Mouse (Mus musculus) olfactory bulb, adult 2 months (tissue): ENCODE data around the gene Lrrtm3. TPM values are rescaled to one million over a fixed set of nuclear protein-coding genes. Genes with fewer than 3 reads are reported as not detected.

ENCODE experiments used
- H3K27ac ChIP-seq: fragments of 200-500 bp; 2 replicates; pipeline ENCODE4 v1.5.1; 2012; ENCODE audit warnings: low read depth, low read length; ENCODE audit not compliant: insufficient read depth
- H3K4me1 ChIP-seq: fragments of 200-500 bp; 2 replicates; pipeline ENCODE4 v1.6.1; 2012; ENCODE audit warnings: low read length; ENCODE audit not compliant: control insufficient read depth, insufficient read depth
- H3K4me3 ChIP-seq: fragments of 200-500 bp; 2 replicates; pipeline ENCODE4 v1.5.1; 2012; ENCODE audit warnings: mild to moderate bottlenecking, low read depth, low read length, moderate library complexity; ENCODE audit not compliant: insufficient read depth
- CTCF ChIP-seq: fragments of 200-500 bp; IDR thresholded peaks from 2 replicates; pipeline ENCODE4 v1.5.1; 2012; ENCODE audit warnings: low read depth, mild to moderate bottlenecking, low read length, moderate library complexity; ENCODE audit not compliant: insufficient read depth
- POLR2A ChIP-seq: fragments of 200-500 bp; IDR thresholded peaks from 2 replicates; pipeline ENCODE4 v1.6.1; 2012; ENCODE audit warnings: mild to moderate bottlenecking, low read depth, low read length, moderate library complexity; ENCODE audit not compliant: insufficient read depth
- WGBS: fragments of 180-500 bp; shearing (Covaris S2); methylation state at CpG from one replicate; pipeline ENCODE4 v1.1.7; 2018; 5-methylcytosine and 5-hydroxymethylcytosine counted together
- polyA plus RNA-seq: library from polyadenylated mRNA; stranded (reverse); fragments of >200 nt; gene quantifications from 2 replicates; pipeline ENCODE4 v1.2.4, GENCODE M21; 2012; ENCODE audit warnings: low replicate concordance; ENCODE audit not compliant: missing spikeins, insufficient read depth, insufficient read length

Lrrtm3 gene
- polyA plus RNA-seq, 1 experiment, result not detected

DNA sequence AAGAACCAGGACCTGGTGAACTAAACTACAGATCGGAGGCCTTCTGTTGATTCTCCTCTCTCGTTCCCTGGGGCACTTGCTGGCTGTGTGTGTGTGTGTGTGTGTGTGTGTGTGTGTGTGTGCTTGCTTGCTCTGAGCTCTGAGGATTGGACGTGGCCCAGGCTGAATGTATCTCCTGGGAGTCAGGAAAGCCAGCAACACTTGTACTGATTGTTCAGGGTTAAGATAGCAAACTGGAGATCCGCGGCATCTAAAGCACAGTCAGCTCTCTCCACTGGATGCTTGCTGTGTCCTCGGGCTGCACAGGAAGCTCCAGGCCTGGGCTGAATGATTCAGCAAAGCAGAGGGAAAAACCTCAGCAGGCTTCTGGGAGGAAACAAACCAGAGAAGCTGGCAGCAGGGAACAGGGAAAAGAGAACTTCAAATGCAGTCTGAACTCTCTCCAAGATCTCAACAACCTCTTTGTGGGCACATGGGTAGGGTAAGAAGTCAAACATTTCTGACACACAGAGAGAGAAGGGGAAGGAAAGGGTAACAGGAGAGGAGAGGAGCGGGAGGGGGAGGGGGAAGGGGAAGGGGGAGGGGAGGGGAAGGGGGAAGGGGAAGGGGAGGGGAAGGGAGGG, 135.7 kb downstream of the Lrrtm3 start:
- TF ChIP-seq CTCF, result no peak
- TF ChIP-seq POLR2A, result no peak
- WGBS, result 27% methylated on average over 6 of the region's 7 CpGs
- no peak overlapping the region for H3K4me3 ChIP-seq
- H3K27ac ChIP-seq, result no peak overlapping the region
- H3K4me1 ChIP-seq, result peaks cover 11% of the 10 kb centered on the region

- 82% methylated on average over 1 of the region's 1 CpGs for WGBS
- Histone ChIP-seq H3K4me3 (no peak overlapping the region), H3K27ac (no peak overlapping the region), H3K4me1 (peaks cover 11% of the 10 kb centered on the region)
- TF ChIP-seq CTCF (no peak), POLR2A (no peak)
Observed at GRCm38 (mm10) chr10:63951481-63951880, 138.6 kb downstream of the Lrrtm3 start.

GRCm38 (mm10) chr10:63950867-63951266, 139.2 kb downstream of the Lrrtm3 start:
- 53% methylated on average over 8 of the region's 8 CpGs for WGBS
- peaks cover 8% of the 10 kb centered on the region; the same call in 1 of the 2 replicates for H3K4me1 ChIP-seq
- TF ChIP-seq POLR2A (no peak), CTCF (no peak)
- H3K27ac ChIP-seq, result no peak overlapping the region
- no peak overlapping the region for H3K4me3 ChIP-seq

DNA sequence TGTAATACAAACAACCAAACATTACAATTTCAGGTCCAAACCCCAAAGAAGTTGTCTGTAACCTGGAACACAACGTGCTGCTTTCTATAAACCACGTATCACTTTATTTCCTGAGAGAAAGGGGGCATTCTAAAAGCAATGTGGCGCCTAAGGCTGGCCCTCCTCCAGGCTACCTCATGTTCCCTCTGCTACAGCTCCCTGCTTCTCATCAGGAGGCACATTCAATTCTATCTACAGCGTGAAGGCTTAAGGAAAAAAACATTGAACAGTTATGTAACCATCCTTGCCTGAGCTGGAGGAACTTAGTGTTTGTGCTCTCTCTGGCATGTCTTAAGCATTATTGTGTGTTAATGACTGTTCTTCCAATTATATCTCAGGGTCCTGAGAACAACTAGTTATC, 142.8 kb downstream of the Lrrtm3 start:
- H3K4me1 ChIP-seq, result peaks cover 5% of the 10 kb centered on the region; the same call in 1 of the 2 replicates
- H3K4me3 ChIP-seq, result no peak overlapping the region
- no peak overlapping the region for H3K27ac ChIP-seq
- TF ChIP-seq CTCF (no peak), POLR2A (no peak)
- WGBS, result 56% methylated on average over 4 of the region's 4 CpGs

DNA sequence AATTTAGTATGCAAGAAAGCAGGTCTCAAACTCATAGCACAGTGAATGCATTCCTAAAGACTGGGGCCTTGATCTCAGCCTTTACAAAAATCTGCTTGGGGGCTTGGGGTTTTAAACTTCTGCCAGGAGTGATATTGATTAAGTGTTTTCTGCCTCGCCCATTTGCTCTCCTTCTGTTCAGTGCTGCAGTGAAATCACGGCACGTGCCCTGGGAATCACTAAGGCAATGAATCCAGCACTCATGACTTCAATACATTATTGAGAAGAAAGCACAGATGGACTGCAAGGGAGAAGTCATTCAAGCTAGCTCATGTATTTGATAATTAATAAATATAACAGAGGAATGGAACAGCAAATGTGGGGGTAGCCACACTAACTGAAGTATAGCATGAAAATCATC, 144.5 kb downstream of the Lrrtm3 start:
- no peak overlapping the region for H3K27ac ChIP-seq
- no peaks in the 10 kb centered on the region for H3K4me1 ChIP-seq
- H3K4me3 ChIP-seq, result no peak overlapping the region
- WGBS, result 93% methylated on average over 3 of the region's 3 CpGs
- TF ChIP-seq POLR2A (no peak), CTCF (no peak)

- 0 out of 2 replicates have a peak, but pooled peaks cover 2% of the 10 kb centered on the region for H3K4me1 ChIP-seq
- TF ChIP-seq CTCF (no peak), POLR2A (no peak)
- 78% methylated on average over 5 of the region's 5 CpGs for WGBS
Observed at GRCm38 (mm10) chr10:63933946-63934345, 156.1 kb downstream of the Lrrtm3 start.

GRCm38 (mm10) chr10:63927334-63927733, 162.7 kb downstream of the Lrrtm3 start, which contains the start of gene Gm10118:
Gene Gm10118 (minus strand): TSS chr10:63927434.
- H3K4me1 ChIP-seq, result 0 out of 2 replicates have a peak, but pooled peaks cover 2% of the 10 kb centered on the region
- no peak within 1 kb of the TSS for H3K4me3 ChIP-seq
- TF ChIP-seq CTCF (no peak), POLR2A (no peak)
- no peak within 1 kb of the TSS for H3K27ac ChIP-seq

More at GRCm38 (mm10) chr10:63933946-63934345, 156.1 kb downstream of the Lrrtm3 start:
- Histone ChIP-seq H3K27ac (no peak overlapping the region), H3K4me3 (no peak overlapping the region)

DNA sequence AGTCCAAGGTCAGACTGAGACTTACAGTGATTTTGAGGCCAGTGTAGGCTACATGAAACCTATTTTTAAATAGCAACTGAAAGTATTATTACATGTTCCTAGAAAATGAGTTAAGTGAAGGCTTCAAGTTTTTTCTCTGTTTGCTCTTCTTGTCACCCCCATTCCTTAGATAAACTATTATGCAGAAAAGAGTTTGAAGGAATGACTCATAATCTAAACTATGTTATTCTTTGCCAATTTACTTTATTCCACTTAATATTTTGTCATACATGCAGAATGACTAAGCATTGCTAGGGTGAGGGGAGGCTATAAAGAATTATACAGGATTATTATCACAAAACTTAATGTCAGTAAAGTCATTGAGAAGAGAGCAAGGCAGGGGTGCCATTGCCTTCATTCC, 181.2 kb downstream of the Lrrtm3 start:
- H3K27ac ChIP-seq, result no peak overlapping the region
- TF ChIP-seq CTCF (no peak), POLR2A (no peak)

DNA sequence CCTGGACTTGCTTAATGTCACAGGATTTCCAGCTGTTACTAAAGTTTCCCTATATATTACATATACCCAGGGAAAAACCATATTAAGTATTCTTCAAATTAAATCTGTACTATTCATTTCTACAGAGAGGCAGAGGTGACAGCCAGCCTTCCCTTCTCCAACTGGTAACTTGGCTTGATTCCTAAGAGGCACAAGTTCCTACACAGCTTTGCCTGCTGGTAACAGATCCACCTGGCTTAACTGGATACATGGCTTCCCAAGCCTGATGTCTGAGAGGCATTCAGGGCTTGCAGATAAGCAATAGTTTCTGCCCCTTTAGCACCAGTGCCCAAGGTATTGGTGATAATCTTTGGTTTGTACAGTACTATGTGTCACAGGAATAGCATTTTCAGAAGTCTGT, 190.2 kb downstream of the Lrrtm3 start:
- TF ChIP-seq POLR2A (no peak), CTCF (no peak)
- no peak overlapping the region for H3K27ac ChIP-seq
- H3K4me3 ChIP-seq, result no peak overlapping the region
- no peaks in the 10 kb centered on the region for H3K4me1 ChIP-seq

More for the DNA sequence above, 181.2 kb downstream of the Lrrtm3 start:
- H3K4me3 ChIP-seq, result no peak overlapping the region
- no peaks in the 10 kb centered on the region for H3K4me1 ChIP-seq

- TF ChIP-seq CTCF, result no peak
- no peak for TF ChIP-seq POLR2A
- Histone ChIP-seq H3K4me1 (no peaks in the 10 kb centered on the region), H3K4me3 (no peak overlapping the region), H3K27ac (no peak overlapping the region)
- WGBS, result 93% methylated on average over 5 of the region's 5 CpGs
Observed at GRCm38 (mm10) chr10:63894612-63895011, 195.5 kb downstream of the Lrrtm3 start.
